Mouse (Mus musculus): ENCODE data around the gene Olfr315.
"Not testable (repeated sequence)": the region's sequence is repeated elsewhere in the genome, so short reads cannot be mapped to it uniquely, and the experiment has no call there.

The Olfr315 gene

GRCm38 (mm10) chr11:58828937-58829336 lies 55.9 kb downstream of the Olfr315 start, which contains the start of gene Olfr312:
TSS of gene Olfr312 (plus strand) at chr11:58829237.
- not testable (repeated sequence) for DNase-seq

GRCm38 (mm10) chr11:58829764-58830163 lies 56.8 kb downstream of the Olfr315 start:
- DNase-seq = peak; percentile 59

Measured in thymus, postnatal 14 days (tissue).